Mouse (Mus musculus): ENCODE results near the gene Limd2. TPM values are rescaled to one million over a fixed set of nuclear protein-coding genes. Genes with fewer than 3 reads are reported as not detected.

The Limd2 gene
- polyA plus RNA-seq, 1 experiment: 67.7 TPM

- Histone ChIP-seq H3ac (ENCODE audit: control insufficient read depth, insufficient read length, low read depth) (no peak overlapping the region), H3K36me3 (ENCODE audit: control insufficient read depth, insufficient read depth) (peaks cover 53% of the 10 kb centered on the region), H3K79me3 (ENCODE audit: low read depth) (no peaks in the 10 kb centered on the region), H3K4me3 (ENCODE audit: insufficient read depth, poor library complexity, severe bottlenecking) (no peak overlapping the region), H3K79me2 (ENCODE audit: control insufficient read depth, insufficient read depth) (no peaks in the 10 kb centered on the region), H3K27me3 (ENCODE audit: control insufficient read depth, insufficient read depth, insufficient read length) (no peaks in the 10 kb centered on the region)
- TF ChIP-seq FOSL1 (IDR thresholded peaks at IDR 0.05; ENCODE audit: insufficient read depth, low read length, poor library complexity, severe bottlenecking) (no peak), MYOG (IDR thresholded peaks at IDR 0.05; ENCODE audit: control insufficient read depth, extremely low read depth, insufficient read length) (no peak), CTCF (IDR thresholded peaks at IDR 0.05; ENCODE audit: control insufficient read depth, insufficient read depth, insufficient read length) (no peak), MAX (IDR thresholded peaks at IDR 0.05) (no peak), MYOD1 (IDR thresholded peaks at IDR 0.05; ENCODE audit: control insufficient read depth, insufficient read length, low read depth) (no peak), CEBPB (IDR thresholded peaks at IDR 0.05; ENCODE audit: low read depth) (no peak), USF1 (IDR thresholded peaks at IDR 0.05; ENCODE audit: low read depth) (no peak)
Measured at GRCm38 (mm10) chr11:106122736-106123135, 37.9 kb downstream of the Limd2 start.

- peaks cover 49% of the 10 kb centered on the region for H3K36me3 ChIP-seq (ENCODE audit: control insufficient read depth, insufficient read depth)
- no peaks in the 10 kb centered on the region for H3K79me3 ChIP-seq (ENCODE audit: low read depth)
- H3K79me2 ChIP-seq (ENCODE audit: control insufficient read depth, insufficient read depth): no peaks in the 10 kb centered on the region
Measured at GRCm38 (mm10) chr11:106122221-106122620, 38.4 kb downstream of the Limd2 start.

DNA sequence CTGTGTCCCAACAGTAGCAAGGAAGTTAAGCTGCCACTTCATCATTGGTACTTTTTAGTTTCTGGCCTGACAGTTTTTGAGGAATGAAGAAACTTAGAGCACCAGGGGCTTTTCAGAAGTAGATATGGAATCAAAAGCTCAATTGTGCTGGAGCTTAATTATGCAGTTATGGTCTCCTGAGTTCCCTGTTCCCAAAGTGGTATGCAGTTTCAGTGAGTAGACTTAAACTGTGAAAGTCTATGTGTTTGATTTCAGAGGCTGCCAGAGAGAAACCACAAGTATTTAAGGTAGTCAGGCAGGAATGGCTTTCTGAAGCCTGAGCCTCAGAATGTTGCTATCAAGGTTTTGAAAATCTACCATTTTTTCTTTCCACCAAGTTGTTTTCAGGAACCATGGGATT is 49.0 kb downstream of the Limd2 start:
- TF ChIP-seq MAX (IDR thresholded peaks at IDR 0.05) (no peak), USF1 (IDR thresholded peaks at IDR 0.05; ENCODE audit: low read depth) (no peak), FOSL1 (IDR thresholded peaks at IDR 0.05; ENCODE audit: insufficient read depth, low read length, poor library complexity, severe bottlenecking) (no peak), CTCF (IDR thresholded peaks at IDR 0.05; ENCODE audit: control insufficient read depth, insufficient read depth, insufficient read length) (no peak), MYOD1 (IDR thresholded peaks at IDR 0.05; ENCODE audit: control insufficient read depth, insufficient read length, low read depth) (no peak), CEBPB (IDR thresholded peaks at IDR 0.05; ENCODE audit: low read depth) (no peak), MYOG (IDR thresholded peaks at IDR 0.05; ENCODE audit: control insufficient read depth, extremely low read depth, insufficient read length) (no peak)
- Histone ChIP-seq H3K27me3 (ENCODE audit: control insufficient read depth, insufficient read depth, insufficient read length) (no peaks in the 10 kb centered on the region), H3K79me3 (ENCODE audit: low read depth) (no peaks in the 10 kb centered on the region), H3K36me3 (ENCODE audit: control insufficient read depth, insufficient read depth) (peaks cover 30% of the 10 kb centered on the region), H3K4me3 (ENCODE audit: insufficient read depth, poor library complexity, severe bottlenecking) (no peak overlapping the region), H3K79me2 (ENCODE audit: control insufficient read depth, insufficient read depth) (peaks cover 20% of the 10 kb centered on the region), H3ac (ENCODE audit: control insufficient read depth, insufficient read length, low read depth) (no peak overlapping the region)

More at GRCm38 (mm10) chr11:106122221-106122620, 38.4 kb downstream of the Limd2 start:
- Histone ChIP-seq H3ac (ENCODE audit: control insufficient read depth, insufficient read length, low read depth) (no peak overlapping the region), H3K4me3 (ENCODE audit: insufficient read depth, poor library complexity, severe bottlenecking) (no peak overlapping the region), H3K27me3 (ENCODE audit: control insufficient read depth, insufficient read depth, insufficient read length) (no peaks in the 10 kb centered on the region)
- TF ChIP-seq MAX (IDR thresholded peaks at IDR 0.05) (no peak), MYOD1 (IDR thresholded peaks at IDR 0.05; ENCODE audit: control insufficient read depth, insufficient read length, low read depth) (no peak), CTCF (IDR thresholded peaks at IDR 0.05; ENCODE audit: control insufficient read depth, insufficient read depth, insufficient read length) (no peak), FOSL1 (IDR thresholded peaks at IDR 0.05; ENCODE audit: insufficient read depth, low read length, poor library complexity, severe bottlenecking) (no peak), USF1 (IDR thresholded peaks at IDR 0.05; ENCODE audit: low read depth) (no peak), CEBPB (IDR thresholded peaks at IDR 0.05; ENCODE audit: low read depth) (no peak)

Other genes with a start within 250 kb of the Limd2 start
- 2.7 TPM for gene Cyb561, start 207.5 kb downstream of the Limd2 start, polyA plus RNA-seq (2012; fragmentation: generic; extraction: Trizol)
- gene Ace, start 192.9 kb downstream of the Limd2 start, polyA plus RNA-seq (2012; fragmentation: generic; extraction: Trizol): 1.3 TPM
- gene Ace3, start 166.2 kb downstream of the Limd2 start, polyA plus RNA-seq (2012; fragmentation: generic; extraction: Trizol): not detected
- not detected for gene Kcnh6, start 152.7 kb downstream of the Limd2 start, polyA plus RNA-seq (2012; fragmentation: generic; extraction: Trizol)
- 35.2 TPM for gene Dcaf7, start 124.0 kb downstream of the Limd2 start, polyA plus RNA-seq (2012; fragmentation: generic; extraction: Trizol)
- gene Taco1, start 94.8 kb downstream of the Limd2 start, polyA plus RNA-seq (2012; fragmentation: generic; extraction: Trizol): 15.8 TPM
- gene Map3k3, start 76.2 kb downstream of the Limd2 start, polyA plus RNA-seq (2012; fragmentation: generic; extraction: Trizol): 23.1 TPM
- not detected for gene Gm10840, start within 50 bp of the Limd2 start, polyA plus RNA-seq (2012; fragmentation: generic; extraction: Trizol)
- 21.3 TPM for gene Strada, start 41.3 kb upstream of the Limd2 start, polyA plus RNA-seq (2012; fragmentation: generic; extraction: Trizol)
- gene Ccdc47, start 55.5 kb upstream of the Limd2 start, polyA plus RNA-seq (2012; fragmentation: generic; extraction: Trizol): 16.6 TPM
- gene Ddx42, start 56.1 kb upstream of the Limd2 start, polyA plus RNA-seq (2012; fragmentation: generic; extraction: Trizol): 19.5 TPM
- gene Ftsj3, start 95.2 kb upstream of the Limd2 start, polyA plus RNA-seq (2012; fragmentation: generic; extraction: Trizol): 48.7 TPM
- gene Psmc5, start 95.3 kb upstream of the Limd2 start, polyA plus RNA-seq (2012; fragmentation: generic; extraction: Trizol): 289 TPM
- gene Smarcd2, start 112.1 kb upstream of the Limd2 start, polyA plus RNA-seq (2012; fragmentation: generic; extraction: Trizol): 49.5 TPM
- gene Tcam1, start 115.8 kb upstream of the Limd2 start, polyA plus RNA-seq (2012; fragmentation: generic; extraction: Trizol): 0.15 TPM
- gene Gh, start 141.0 kb upstream of the Limd2 start, polyA plus RNA-seq (2012; fragmentation: generic; extraction: Trizol): not detected
- not detected for gene Cd79b, start 153.9 kb upstream of the Limd2 start, polyA plus RNA-seq (2012; fragmentation: generic; extraction: Trizol)
- gene Scn4a, start 192.4 kb upstream of the Limd2 start, polyA plus RNA-seq (2012; fragmentation: generic; extraction: Trizol): 0.02 TPM
- gene Prr29, start 204.6 kb upstream of the Limd2 start, polyA plus RNA-seq (2012; fragmentation: generic; extraction: Trizol): not detected
- not detected for gene Icam2, start 227.2 kb upstream of the Limd2 start, polyA plus RNA-seq (2012; fragmentation: generic; extraction: Trizol)